Mouse (Mus musculus): Measurements from ENCODE around the gene Klk5. TPM values are rescaled to one million over a fixed set of nuclear protein-coding genes. Genes with fewer than 3 reads are reported as not detected.

Klk5 gene
- polyA plus RNA-seq, 1 experiment, result 1.8 TPM

DNA sequence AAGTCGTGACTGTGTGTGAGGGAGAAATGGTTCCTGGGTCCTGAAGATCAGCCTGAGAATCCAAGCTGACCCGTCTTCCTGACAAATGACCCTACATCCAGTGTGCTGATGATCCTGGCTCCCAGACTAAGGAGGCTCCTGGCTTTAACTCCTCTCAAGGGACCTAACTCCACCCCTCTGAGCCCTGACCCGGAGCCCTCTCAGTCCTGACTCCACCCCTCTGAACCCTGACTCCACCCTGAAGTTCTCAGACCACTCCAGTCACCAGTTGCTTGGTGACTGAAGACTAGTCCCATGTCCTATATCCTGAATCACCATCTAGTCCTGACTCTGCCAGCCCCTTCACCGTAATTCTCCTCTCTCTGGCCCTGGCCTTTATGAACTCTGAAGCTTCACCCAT, 40.6 kb downstream of the Klk5 start:
- TF ChIP-seq CTCF (IDR thresholded peaks at IDR 0.05; ENCODE audit: borderline replicate concordance, control insufficient read depth, extremely low read depth, insufficient read depth, low read length, poor library complexity) (no peak), POLR2A (IDR thresholded peaks at IDR 0.05; ENCODE audit: control insufficient read depth, extremely low read depth, insufficient read depth, low read length, poor library complexity) (no peak)
- no peak overlapping the region for H3K4me3 ChIP-seq (ENCODE audit: control insufficient read depth, insufficient read depth, low read length)
- DNase-seq, result no peak
- WGBS, result 27% methylated on average over 4 of the region's 4 CpGs
- no peaks in the 10 kb centered on the region for H3K36me3 ChIP-seq (ENCODE audit: control insufficient read depth, insufficient read depth, low read length)
- no peak overlapping the region for H3K27ac ChIP-seq (ENCODE audit: control insufficient read depth, insufficient read depth, low read length)
- H3K4me1 ChIP-seq (replicated peaks; ENCODE audit: control insufficient read depth, insufficient read depth, low read length), result no peaks in the 10 kb centered on the region
- H3K27me3 ChIP-seq (ENCODE audit: control insufficient read depth, insufficient read depth, low read length), result no peaks in the 10 kb centered on the region; the same call in 1 of the 2 replicates

DNA sequence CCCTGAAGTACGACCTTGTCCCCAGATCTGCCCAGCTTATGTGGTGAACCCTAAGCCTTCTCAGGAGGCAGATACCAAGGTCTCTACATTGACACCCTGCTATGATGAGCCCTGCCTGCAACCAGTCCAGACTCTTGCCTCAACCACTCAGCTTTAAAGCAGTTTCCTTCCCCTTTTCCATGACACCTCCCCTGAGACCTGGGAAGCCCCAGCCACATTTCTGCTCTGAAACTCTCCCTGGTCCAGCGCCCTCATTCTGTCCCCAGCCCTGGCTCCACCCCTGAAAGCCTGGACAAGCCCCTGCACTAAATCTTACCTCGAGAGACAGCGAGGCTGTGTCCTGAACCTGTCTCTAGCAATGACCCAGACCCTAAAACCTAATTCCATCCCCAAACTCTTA, 41.0 kb downstream of the Klk5 start:
- no peaks in the 10 kb centered on the region for H3K36me3 ChIP-seq (ENCODE audit: control insufficient read depth, insufficient read depth, low read length)
- H3K27me3 ChIP-seq (ENCODE audit: control insufficient read depth, insufficient read depth, low read length), result no peaks in the 10 kb centered on the region; the same call in 1 of the 2 replicates
- DNase-seq, result no peak
- no peaks in the 10 kb centered on the region for H3K4me1 ChIP-seq (replicated peaks; ENCODE audit: control insufficient read depth, insufficient read depth, low read length)
- TF ChIP-seq CTCF (IDR thresholded peaks at IDR 0.05; ENCODE audit: borderline replicate concordance, control insufficient read depth, extremely low read depth, insufficient read depth, low read length, poor library complexity) (no peak), POLR2A (IDR thresholded peaks at IDR 0.05; ENCODE audit: control insufficient read depth, extremely low read depth, insufficient read depth, low read length, poor library complexity) (no peak)
- no peak overlapping the region for H3K27ac ChIP-seq (ENCODE audit: control insufficient read depth, insufficient read depth, low read length)
- H3K4me3 ChIP-seq (ENCODE audit: control insufficient read depth, insufficient read depth, low read length), result no peak overlapping the region
- WGBS, result 11% methylated on average over 4 of the region's 4 CpGs

DNA sequence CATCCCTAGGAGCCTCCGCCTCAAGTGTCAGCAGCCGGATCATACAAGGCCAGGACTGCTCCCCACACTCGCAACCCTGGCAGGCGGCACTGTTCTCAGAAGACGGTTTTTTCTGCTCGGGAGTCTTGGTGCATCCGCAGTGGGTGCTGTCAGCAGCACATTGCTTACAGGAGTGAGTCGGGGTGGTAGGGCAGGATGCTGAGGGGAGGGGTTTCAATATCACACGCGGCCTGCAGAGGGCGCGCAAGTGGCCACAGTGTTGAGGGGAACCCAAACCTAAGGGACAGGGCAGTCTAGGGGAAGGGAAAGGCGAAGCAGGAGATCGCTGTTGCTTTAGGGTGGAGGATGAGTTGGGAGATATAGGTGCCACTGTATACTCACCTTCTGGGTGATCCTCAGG, 41.8 kb downstream of the Klk5 start:
- Histone ChIP-seq H3K4me3 (ENCODE audit: control insufficient read depth, insufficient read depth, low read length) (no peak overlapping the region), H3K27ac (ENCODE audit: control insufficient read depth, insufficient read depth, low read length) (no peak overlapping the region), H3K4me1 (replicated peaks; ENCODE audit: control insufficient read depth, insufficient read depth, low read length) (no peaks in the 10 kb centered on the region), H3K36me3 (ENCODE audit: control insufficient read depth, insufficient read depth, low read length) (no peaks in the 10 kb centered on the region), H3K27me3 (ENCODE audit: control insufficient read depth, insufficient read depth, low read length) (no peaks in the 10 kb centered on the region; the same call in 1 of the 2 replicates)
- DNase-seq, result peak; percentile 31
- WGBS, result 14% methylated on average over 14 of the region's 14 CpGs
- TF ChIP-seq POLR2A (IDR thresholded peaks at IDR 0.05; ENCODE audit: control insufficient read depth, extremely low read depth, insufficient read depth, low read length, poor library complexity) (no peak), CTCF (IDR thresholded peaks at IDR 0.05; ENCODE audit: borderline replicate concordance, control insufficient read depth, extremely low read depth, insufficient read depth, low read length, poor library complexity) (peak; percentile 58; the same call in 1 of the 2 replicates)

DNA sequence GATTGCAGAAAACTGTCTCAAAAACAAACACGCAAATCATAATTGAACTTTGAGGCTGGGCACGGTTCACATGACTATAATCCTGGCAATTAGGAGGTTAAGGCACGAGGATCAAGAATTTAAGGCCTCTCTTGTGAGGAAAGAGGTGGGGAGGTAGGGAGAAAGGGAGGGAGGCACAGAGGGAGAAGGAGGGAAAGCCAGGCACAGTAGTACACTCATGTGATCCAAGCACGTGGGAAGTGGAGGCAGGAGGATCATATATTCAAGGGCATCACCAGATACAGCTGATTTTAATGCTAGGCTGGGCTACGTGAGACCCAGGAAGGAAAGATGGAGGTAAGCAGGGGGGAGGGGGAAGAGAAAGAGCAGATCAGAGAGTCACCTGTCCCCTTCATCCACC, 49.6 kb downstream of the Klk5 start:
- WGBS, result 67% methylated on average over 5 of the region's 5 CpGs
- TF ChIP-seq POLR2A (IDR thresholded peaks at IDR 0.05; ENCODE audit: control insufficient read depth, extremely low read depth, insufficient read depth, low read length, poor library complexity) (no peak), CTCF (IDR thresholded peaks at IDR 0.05; ENCODE audit: borderline replicate concordance, control insufficient read depth, extremely low read depth, insufficient read depth, low read length, poor library complexity) (no peak)
- no peak for DNase-seq
- no peak overlapping the region for H3K4me3 ChIP-seq (ENCODE audit: control insufficient read depth, insufficient read depth, low read length)
- no peaks in the 10 kb centered on the region for H3K4me1 ChIP-seq (replicated peaks; ENCODE audit: control insufficient read depth, insufficient read depth, low read length)
- no peaks in the 10 kb centered on the region for H3K27me3 ChIP-seq (ENCODE audit: control insufficient read depth, insufficient read depth, low read length)
- no peaks in the 10 kb centered on the region for H3K36me3 ChIP-seq (ENCODE audit: control insufficient read depth, insufficient read depth, low read length)
- H3K27ac ChIP-seq (ENCODE audit: control insufficient read depth, insufficient read depth, low read length), result no peak overlapping the region

- WGBS, result 63% methylated on average over 3 of the region's 3 CpGs
- H3K4me3 ChIP-seq (ENCODE audit: control insufficient read depth, insufficient read depth, low read length), result no peak overlapping the region
- no peaks in the 10 kb centered on the region for H3K36me3 ChIP-seq (ENCODE audit: control insufficient read depth, insufficient read depth, low read length)
- H3K27ac ChIP-seq (ENCODE audit: control insufficient read depth, insufficient read depth, low read length), result no peak overlapping the region
- TF ChIP-seq CTCF (IDR thresholded peaks at IDR 0.05; ENCODE audit: borderline replicate concordance, control insufficient read depth, extremely low read depth, insufficient read depth, low read length, poor library complexity) (no peak), POLR2A (IDR thresholded peaks at IDR 0.05; ENCODE audit: control insufficient read depth, extremely low read depth, insufficient read depth, low read length, poor library complexity) (no peak)
- no peak for DNase-seq
- H3K27me3 ChIP-seq (ENCODE audit: control insufficient read depth, insufficient read depth, low read length), result no peaks in the 10 kb centered on the region
- H3K4me1 ChIP-seq (replicated peaks; ENCODE audit: control insufficient read depth, insufficient read depth, low read length), result no peaks in the 10 kb centered on the region
Measured at GRCm38 (mm10) chr7:43891788-43892187, 50.0 kb downstream of the Klk5 start.

DNA sequence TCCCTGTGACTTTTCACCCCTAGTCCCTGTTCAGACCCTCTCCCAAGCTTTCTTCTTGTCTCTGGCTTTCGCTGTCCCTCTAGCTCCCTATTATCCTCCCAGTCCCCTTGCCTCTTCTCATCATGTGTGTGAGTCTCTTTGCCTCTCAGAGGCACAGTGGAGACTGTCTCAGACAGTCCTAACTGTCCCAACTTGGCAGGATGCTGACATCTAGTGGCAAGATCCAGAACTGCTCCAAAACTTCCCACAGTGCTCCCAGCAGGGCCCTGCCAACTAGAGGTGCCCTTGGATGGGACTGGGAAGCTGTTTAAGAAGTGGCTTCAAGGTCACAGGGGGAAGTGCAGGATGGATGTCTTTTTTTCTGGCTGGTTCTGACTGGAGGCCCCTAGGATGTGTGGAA, 53.1 kb downstream of the Klk5 start:
- DNase-seq, result peak; percentile 72
- WGBS, result 12% methylated on average over 1 of the region's 1 CpGs

More for the DNA sequence above, 53.1 kb downstream of the Klk5 start:
- Histone ChIP-seq H3K27ac (ENCODE audit: control insufficient read depth, insufficient read depth, low read length) (no peak overlapping the region), H3K27me3 (ENCODE audit: control insufficient read depth, insufficient read depth, low read length) (no peaks in the 10 kb centered on the region), H3K4me3 (ENCODE audit: control insufficient read depth, insufficient read depth, low read length) (no peak overlapping the region), H3K36me3 (ENCODE audit: control insufficient read depth, insufficient read depth, low read length) (no peaks in the 10 kb centered on the region), H3K4me1 (replicated peaks; ENCODE audit: control insufficient read depth, insufficient read depth, low read length) (no peaks in the 10 kb centered on the region)
- TF ChIP-seq CTCF (IDR thresholded peaks at IDR 0.05; ENCODE audit: borderline replicate concordance, control insufficient read depth, extremely low read depth, insufficient read depth, low read length, poor library complexity) (peak; percentile 67; the same call in 1 of the 2 replicates), POLR2A (IDR thresholded peaks at IDR 0.05; ENCODE audit: control insufficient read depth, extremely low read depth, insufficient read depth, low read length, poor library complexity) (no peak)

Other genes with a start within 250 kb of the Klk5 start
- 0.07 and 0.08 TPM in 2 replicates for gene Zfp819, start 234.8 kb upstream of the Klk5 start, polyA plus RNA-seq (2012; rRNA removed)
- 0.85 and 1.0 TPM in 2 replicates for gene Ceacam18, start 207.3 kb upstream of the Klk5 start, polyA plus RNA-seq (2012; rRNA removed)
- gene Siglece, start 181.8 kb upstream of the Klk5 start, polyA plus RNA-seq (2012; rRNA removed), result 2.5 and 2.8 TPM in 2 replicates
- 15.0 and 17.0 TPM in 2 replicates for gene Ctu1, start 170.0 kb upstream of the Klk5 start, polyA plus RNA-seq (2012; rRNA removed)
- 1.9 and 2.0 TPM in 2 replicates for gene Klk14, start 151.6 kb upstream of the Klk5 start, polyA plus RNA-seq (2012; rRNA removed)
- 3.6 and 4.4 TPM in 2 replicates for gene Klk13, start 129.4 kb upstream of the Klk5 start, polyA plus RNA-seq (2012; rRNA removed)
- gene Klk12, start 73.1 kb upstream of the Klk5 start, polyA plus RNA-seq (2012; rRNA removed), result 0.33 and 0.85 TPM in 2 replicates
- 0.32 and 0.81 TPM in 2 replicates for gene Klk11, start 67.4 kb upstream of the Klk5 start, polyA plus RNA-seq (2012; rRNA removed)
- 1.7 and 3.3 TPM in 2 replicates for gene Klk10, start 60.9 kb upstream of the Klk5 start, polyA plus RNA-seq (2012; rRNA removed)
- gene Klk9, start 50.1 kb upstream of the Klk5 start, polyA plus RNA-seq (2012; rRNA removed), result 0.17 and 0.51 TPM in 2 replicates
- 24.8 and 28.9 TPM in 2 replicates for gene Klk8, start 44.4 kb upstream of the Klk5 start, polyA plus RNA-seq (2012; rRNA removed)
- gene Klk7, start 30.7 kb upstream of the Klk5 start, polyA plus RNA-seq (2012; rRNA removed), result 0.96 and 2.1 TPM in 2 replicates
- gene Klk6, start 17.5 kb upstream of the Klk5 start, polyA plus RNA-seq (2012; rRNA removed), result 1.2 and 3.5 TPM in 2 replicates
- gene Klk4, start 39.2 kb downstream of the Klk5 start, polyA plus RNA-seq (2012; rRNA removed), result 1.9 and 2.0 TPM in 2 replicates
- 0.65 and 0.70 TPM in 2 replicates for gene Klk15, start 91.8 kb downstream of the Klk5 start, polyA plus RNA-seq (2012; rRNA removed)
- 0.84 and 1.1 TPM in 2 replicates for gene Klk1b8, start 108.7 kb downstream of the Klk5 start, polyA plus RNA-seq (2012; rRNA removed)
- gene Klk1b1, start 124.8 kb downstream of the Klk5 start, polyA plus RNA-seq (2012; rRNA removed), result 0.57 TPM in 2 replicates
- gene Klk1b9, start 134.1 kb downstream of the Klk5 start, polyA plus RNA-seq (2012; rRNA removed), result 1.8 and 2.3 TPM in 2 replicates
- 2.3 and 3.7 TPM in 2 replicates for gene Klk1b11, start 153.9 kb downstream of the Klk5 start, polyA plus RNA-seq (2012; rRNA removed)
- gene Klk1b26, start 170.2 kb downstream of the Klk5 start, polyA plus RNA-seq (2012; rRNA removed), result 1.8 and 5.7 TPM in 2 replicates
- 5.2 and 5.3 TPM in 2 replicates for gene Klk1b27, start 210.3 kb downstream of the Klk5 start, polyA plus RNA-seq (2012; rRNA removed)

Data from thymus, adult 2 months (tissue).